13 mouse cellular contexts compared by ENCODE assay signal in the genomic region with DNA sequence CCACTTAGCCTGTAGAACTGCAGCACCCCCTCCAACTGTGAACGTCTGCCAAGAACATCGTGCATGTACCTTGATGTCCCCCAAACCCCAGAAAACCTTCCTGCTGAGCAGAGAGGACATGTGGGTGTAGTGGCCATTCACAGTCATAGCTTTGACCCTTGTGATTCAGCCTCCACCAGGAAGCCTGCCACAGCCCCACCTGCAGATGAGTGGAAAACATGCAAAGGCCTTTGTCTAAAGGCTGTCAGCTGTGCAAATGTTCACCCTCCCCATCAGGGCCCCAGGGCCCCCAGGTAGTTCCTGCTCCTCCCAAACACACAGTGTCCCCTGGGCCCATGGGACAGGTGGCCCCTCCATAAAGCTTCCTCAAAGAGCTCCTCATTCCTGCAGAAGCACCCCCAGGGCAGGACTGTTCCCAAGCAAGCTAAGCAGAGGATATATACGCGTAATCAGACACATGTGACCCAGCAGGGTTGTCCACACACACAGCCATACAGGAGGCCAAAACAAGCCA. TPM values are rescaled to one million over a fixed set of nuclear protein-coding genes. Genes with fewer than 3 reads are reported as not detected.
DNase-seq lines count a peak whose midpoint lies in the region; ATAC-seq and TF ChIP-seq lines count a peak whose summit lies in the region.
"Had no signal": no experiment of that assay in that cellular context is flagged by ENCODE, and none has a peak within 500 bp of the region (broad histone marks: within the 10 kb centered on the region; RNA-seq: fewer than 3 reads in every experiment).

No protein-coding gene starts in this region.

- no peak for TF ChIP-seq CTCF in olfactory bulb, adult 2 months (IDR thresholded peaks at IDR 0.05; ENCODE audit: insufficient read depth, low read depth, low read length)

- H3K9ac ChIP-seq in lung, embryonic 15.5 days, result no peak overlapping the region
- H3K9ac ChIP-seq in hindbrain, embryonic 16.5 days (ENCODE audit: low read depth, low read length), result peak overlapping the region; percentile 13; the same call in 1 of the 2 replicates
- H3K9ac ChIP-seq: liver, embryonic 15.5 days had no signal

- no peaks in the 10 kb centered on the region for H3K27me3 ChIP-seq in lung, embryonic 15.5 days
- H3K27me3 ChIP-seq in hindbrain, embryonic 16.5 days (replicated peaks; ENCODE audit: control insufficient read depth, insufficient read depth, low read length), result no peaks in the 10 kb centered on the region
- H3K27me3 ChIP-seq: liver, embryonic 15.5 days had no signal

- H3K9me3 ChIP-seq in lung, embryonic 15.5 days, result no peaks in the 10 kb centered on the region
- no peaks in the 10 kb centered on the region for H3K9me3 ChIP-seq in hindbrain, embryonic 16.5 days (ENCODE audit: control insufficient read depth, low read length)
- H3K9me3 ChIP-seq: liver, embryonic 15.5 days; megakaryocyte, embryonic 14.5 days had no signal

- H3K36me3 ChIP-seq in lung, embryonic 15.5 days, result no peaks in the 10 kb centered on the region
- H3K36me3 ChIP-seq in hindbrain, embryonic 16.5 days (ENCODE audit: control insufficient read depth, insufficient read depth, low read length), result no peaks in the 10 kb centered on the region
- H3K36me3 ChIP-seq: liver, embryonic 15.5 days had no signal

- H3K27ac ChIP-seq in lung, embryonic 15.5 days, result peak overlapping the region; percentile 17; the same call in 1 of the 2 replicates
- peak overlapping the region; percentile 40 for H3K27ac ChIP-seq in hindbrain, embryonic 16.5 days (ENCODE audit: low read depth, low read length)
- H3K27ac ChIP-seq in olfactory bulb, adult 2 months (ENCODE audit: insufficient read depth, low read depth, low read length), result peak overlapping the region; percentile 90
- H3K27ac ChIP-seq: liver, embryonic 15.5 days had no signal

- H3K4me2 ChIP-seq in lung, embryonic 15.5 days, result no peak overlapping the region
- no peak overlapping the region for H3K4me2 ChIP-seq in hindbrain, embryonic 16.5 days (ENCODE audit: low read length)
- H3K4me2 ChIP-seq: liver, embryonic 15.5 days had no signal

- no peak for ATAC-seq in cerebellum, adult (ENCODE audit: insufficient number of reproducible peaks, low FRiP score, low TSS enrichment)
- no peak for ATAC-seq in lung, embryonic 15.5 days (ENCODE audit: borderline replicate concordance, extremely low read depth, low FRiP score, low TSS enrichment)
- 0 out of 2 replicates have a peak, but pooled peaks have one; percentile 3 for ATAC-seq in hindbrain, embryonic 16.5 days
- ATAC-seq: inflammation-experienced regulatory T-cells, adult 6 months had no signal

- 70% methylated on average over 4 of the region's 4 CpGs for WGBS in lung, embryonic 15.5 days
- 49% methylated on average over 4 of the region's 4 CpGs for WGBS in hindbrain, embryonic 16.5 days
- 43% methylated on average over 4 of the region's 4 CpGs for WGBS in olfactory bulb, adult 2 months

- no peak for TF ChIP-seq POLR2A in olfactory bulb, adult 2 months (IDR thresholded peaks at IDR 0.05; ENCODE audit: insufficient read depth, low read depth, low read length)

- H3K4me3 ChIP-seq in lung, embryonic 15.5 days, result no peak overlapping the region
- H3K4me3 ChIP-seq in hindbrain, embryonic 16.5 days (ENCODE audit: low read length), result no peak overlapping the region
- no peak overlapping the region for H3K4me3 ChIP-seq in olfactory bulb, adult 2 months (ENCODE audit: insufficient read depth, low read depth, low read length)
- H3K4me3 ChIP-seq: liver, embryonic 15.5 days; megakaryocyte, embryonic 14.5 days had no signal

- DNase-seq in cerebellum, adult 9-11 months, result peak; percentile 49
- DNase-seq in lung, adult 18-20 months, result no peak
- DNase-seq in ovary, adult 18-20 months (ENCODE audit: low spot score), result no peak
- DNase-seq in gastrocnemius, postnatal 25 days, result no peak
- DNase-seq: cerebellum, adult 18-20 months; heart, adult 18-20 months had no signal

- peaks cover 22% of the 10 kb centered on the region for H3K4me1 ChIP-seq in lung, embryonic 15.5 days
- H3K4me1 ChIP-seq in hindbrain, embryonic 16.5 days (ENCODE audit: control insufficient read depth, insufficient read depth, low read depth, low read length), result peaks cover 61% of the 10 kb centered on the region
- H3K4me1 ChIP-seq in olfactory bulb, adult 2 months (ENCODE audit: control insufficient read depth, insufficient read depth, low read length), result peaks cover 77% of the 10 kb centered on the region
- H3K4me1 ChIP-seq: megakaryocyte, embryonic 14.5 days had no signal

RNA-seq across cellular contexts. Expression of gene Wnk2, which starts 16.4 kb away (rescaled TPM):
- 0.81 and 1.3 TPM in 2 replicates for polyA plus RNA-seq in lung, embryonic 15.5 days (2015; fragmentation: Nextera tagmentation; extraction: Ambion mirVana)
- polyA plus RNA-seq in hindbrain, embryonic 16.5 days (2015; fragmentation: Nextera tagmentation; extraction: Ambion mirVana), result 15.6 and 17.9 TPM in 2 replicates
- not detected in 2 replicates for polyA plus RNA-seq in olfactory bulb, adult 2 months (2012; ENCODE audit: insufficient read depth, insufficient read length, low replicate concordance, missing spikeins)
- total RNA-seq in gastrocnemius, postnatal 25 days (2021), result 10 to 100 TPM; 51.0 to 62.2 TPM
- polyA plus RNA-seq: inflammation-experienced regulatory T-cells, adult 6 months had no signal

RNA-seq across cellular contexts. Expression of gene Ninj1, which starts 55.9 kb away (rescaled TPM):
- 44.5 and 45.1 TPM in 2 replicates for polyA plus RNA-seq in lung, embryonic 15.5 days (2015; fragmentation: Nextera tagmentation; extraction: Ambion mirVana)
- 35.5 and 40.2 TPM in 2 replicates for polyA plus RNA-seq in hindbrain, embryonic 16.5 days (2015; fragmentation: Nextera tagmentation; extraction: Ambion mirVana)
- polyA plus RNA-seq in olfactory bulb, adult 2 months (2012; ENCODE audit: insufficient read depth, insufficient read length, low replicate concordance, missing spikeins), result not detected in 2 replicates
- total RNA-seq in gastrocnemius, postnatal 25 days (2021), result 10 to 100 TPM; 15.8 to 18.8 TPM

Comparison
In these comparisons a context has a peak if more than half of its experiments do, and no peak if none do; other contexts are left out.
1. H3K27ac ChIP-seq: peak in every context shown above with its lines; median percentile 90 in olfactory bulb, adult 2 months; 40 in hindbrain, embryonic 16.5 days; 17 in lung, embryonic 15.5 days.
2. RNA of gene Ninj1, which starts 55.9 kb away (polyA plus RNA-seq): 44.5 to 45.1 TPM in lung, embryonic 15.5 days and 35.5 to 40.2 TPM in hindbrain, embryonic 16.5 days; not detected in olfactory bulb, adult 2 months; every median in the first group is over 10 times any median in the second.